Mouse (Mus musculus): ENCODE data around the gene Map1b. TPM values are rescaled to one million over a fixed set of nuclear protein-coding genes. Genes with fewer than 3 reads are reported as not detected.

Map1b gene
- total and polyA plus RNA-seq, 2 experiments from 2014 or later: 34.1 to 43.6 TPM

DNA sequence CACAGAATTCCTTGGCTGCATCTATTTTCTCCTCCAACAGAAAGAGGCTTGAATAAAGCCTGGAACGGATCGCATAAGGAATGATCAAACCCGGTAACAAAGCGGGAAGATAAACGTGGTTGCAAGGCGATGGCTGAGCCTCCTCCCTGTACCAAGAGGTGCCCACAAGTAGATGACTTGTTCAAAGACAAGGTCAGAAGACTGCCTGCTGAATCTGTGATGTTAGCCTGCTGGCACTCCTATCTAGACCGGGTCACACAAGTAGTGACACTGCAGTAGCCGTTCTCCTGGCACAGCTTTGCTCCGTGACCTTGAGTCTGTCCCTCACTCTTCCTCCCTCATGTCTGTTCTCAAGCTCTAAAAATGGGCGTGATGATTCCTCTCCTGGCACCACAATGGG, 2.4 kb downstream of the Map1b start:
- DNase-seq (ENCODE audit: low spot score) (peak; percentile 39), ATAC-seq (ENCODE audit: insufficient read depth, low read depth) (no peak)
- TF ChIP-seq CTCF (IDR thresholded peaks at IDR 0.05; ENCODE audit: low read depth) (no peak), EP300 (IDR thresholded peaks at IDR 0.05; ENCODE audit: low read depth) (no peak)
- Histone ChIP-seq H3K27me3 (ENCODE audit: control insufficient read depth, insufficient read depth, low read length) (no peaks in the 10 kb centered on the region), H3K27ac (ENCODE audit: low read depth) (peak overlapping the region; percentile 76), H3K4me3 (ENCODE audit: low read depth, low read length) (peak overlapping the region; percentile 89), H3K9me3 (replicated peaks; ENCODE audit: control insufficient read depth, low read length) (no peaks in the 10 kb centered on the region), H3K36me3 (replicated peaks; ENCODE audit: control insufficient read depth, insufficient read depth, low read length) (no peaks in the 10 kb centered on the region), H3K4me1 (ENCODE audit: control insufficient read depth, insufficient read depth) (peaks cover 17% of the 10 kb centered on the region), H3K9ac (replicated peaks; ENCODE audit: low read depth, low read length) (no peak overlapping the region), H3K4me2 (ENCODE audit: low read depth, low read length) (peak overlapping the region; percentile 87)
- 11% methylated on average over 10 of the region's 10 CpGs for WGBS

DNA sequence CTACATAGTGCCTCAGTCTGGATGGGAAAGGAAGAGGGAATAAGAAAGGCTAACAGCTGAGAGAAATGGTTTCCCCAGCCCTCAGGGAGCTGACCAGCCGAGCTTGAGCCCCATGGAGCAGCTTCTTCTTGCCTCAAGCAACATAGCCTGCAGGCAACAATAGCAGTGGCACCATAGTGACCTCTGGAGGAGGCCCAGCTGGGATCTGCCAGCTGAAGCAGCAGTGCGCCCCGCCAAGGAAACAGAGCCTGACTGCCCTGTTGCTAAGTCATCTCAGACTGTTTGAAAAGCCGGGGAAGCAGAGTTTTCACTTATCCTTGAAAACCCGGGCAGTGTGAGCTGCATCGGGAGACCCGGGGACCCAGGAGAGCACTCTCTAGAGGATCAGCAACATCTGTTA, 3.2 kb downstream of the Map1b start:
- H3K4me3 ChIP-seq (ENCODE audit: low read depth, low read length): no peak overlapping the region
- H3K4me1 ChIP-seq (ENCODE audit: control insufficient read depth, insufficient read depth): peaks cover 17% of the 10 kb centered on the region
- DNase-seq (ENCODE audit: low spot score): peak; percentile 77
- H3K9ac ChIP-seq (replicated peaks; ENCODE audit: low read depth, low read length): no peak overlapping the region
- peak; percentile 34; the same call in 1 of the 2 replicates for ATAC-seq (ENCODE audit: insufficient read depth, low read depth)
- H3K27me3 ChIP-seq (ENCODE audit: control insufficient read depth, insufficient read depth, low read length): no peaks in the 10 kb centered on the region
- 7% methylated on average over 7 of the region's 7 CpGs for WGBS
- H3K4me2 ChIP-seq (ENCODE audit: low read depth, low read length): peak overlapping the region; percentile 87
- H3K36me3 ChIP-seq (replicated peaks; ENCODE audit: control insufficient read depth, insufficient read depth, low read length): no peaks in the 10 kb centered on the region
- H3K9me3 ChIP-seq (replicated peaks; ENCODE audit: control insufficient read depth, low read length): no peaks in the 10 kb centered on the region
- TF ChIP-seq CTCF (IDR thresholded peaks at IDR 0.05; ENCODE audit: low read depth): peak; percentile 71
- TF ChIP-seq EP300 (IDR thresholded peaks at IDR 0.05; ENCODE audit: low read depth): no peak
- H3K27ac ChIP-seq (ENCODE audit: low read depth): no peak overlapping the region

DNA sequence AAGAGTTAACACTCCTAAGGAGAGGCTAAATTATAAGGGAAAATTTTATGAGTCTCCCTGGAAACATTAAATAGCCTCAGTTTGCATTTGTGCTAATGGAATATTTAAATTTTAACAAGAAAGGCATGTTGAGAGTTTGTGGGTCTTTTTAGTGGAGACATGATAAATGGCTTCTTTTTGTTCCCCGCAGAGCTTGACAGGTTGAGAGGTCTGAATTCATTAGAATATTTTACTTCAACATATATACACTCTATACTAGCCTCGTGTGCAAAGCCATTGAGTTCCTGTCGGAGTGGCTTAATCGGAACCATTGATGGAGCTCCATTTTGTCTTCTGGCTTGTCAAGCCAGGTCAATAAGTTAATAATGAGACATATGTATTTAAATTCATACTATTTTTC, 6.4 kb downstream of the Map1b start:
- Histone ChIP-seq H3K4me1 (ENCODE audit: control insufficient read depth, insufficient read depth) (peaks cover 17% of the 10 kb centered on the region), H3K27ac (ENCODE audit: low read depth) (no peak overlapping the region), H3K36me3 (replicated peaks; ENCODE audit: control insufficient read depth, insufficient read depth, low read length) (peaks cover 6% of the 10 kb centered on the region; the same call in 1 of the 2 replicates), H3K9ac (replicated peaks; ENCODE audit: low read depth, low read length) (no peak overlapping the region), H3K4me3 (ENCODE audit: low read depth, low read length) (no peak overlapping the region), H3K4me2 (ENCODE audit: low read depth, low read length) (no peak overlapping the region), H3K9me3 (replicated peaks; ENCODE audit: control insufficient read depth, low read length) (no peaks in the 10 kb centered on the region), H3K27me3 (ENCODE audit: control insufficient read depth, insufficient read depth, low read length) (no peaks in the 10 kb centered on the region)
- no peak for ATAC-seq (ENCODE audit: insufficient read depth, low read depth)
- TF ChIP-seq EP300 (IDR thresholded peaks at IDR 0.05; ENCODE audit: low read depth): no peak
- DNase-seq (ENCODE audit: low spot score): no peak
- 96% methylated on average over 4 of the region's 4 CpGs for whole genome bisulfite sequencing

DNA sequence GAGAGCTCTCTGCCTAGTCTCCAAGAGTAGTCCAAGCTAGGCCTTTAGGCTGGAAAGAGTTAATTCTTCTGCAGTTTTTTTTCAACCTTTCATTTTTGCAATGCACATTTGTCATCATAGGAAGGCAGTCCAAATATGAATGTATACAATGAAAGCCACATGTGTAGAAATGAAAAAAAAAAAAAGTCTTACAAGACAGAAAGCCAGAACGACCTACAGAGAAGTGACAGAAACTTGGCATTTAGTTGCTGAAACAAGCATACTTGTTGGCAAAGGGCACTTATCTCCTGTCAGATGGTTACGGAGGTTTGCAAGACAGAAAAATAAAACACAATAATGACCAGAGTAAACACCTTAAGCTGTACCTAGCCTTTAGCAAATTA, 9.8 kb downstream of the Map1b start:
- H3K27ac ChIP-seq (ENCODE audit: low read depth): no peak overlapping the region
- TF ChIP-seq EP300 (IDR thresholded peaks at IDR 0.05; ENCODE audit: low read depth) (no peak), CTCF (IDR thresholded peaks at IDR 0.05; ENCODE audit: low read depth) (no peak)
- H3K4me3 ChIP-seq (ENCODE audit: low read depth, low read length): no peak overlapping the region
- ATAC-seq (ENCODE audit: insufficient read depth, low read depth): no peak
- H3K27me3 ChIP-seq (ENCODE audit: control insufficient read depth, insufficient read depth, low read length): no peaks in the 10 kb centered on the region
- no peak overlapping the region for H3K4me2 ChIP-seq (ENCODE audit: low read depth, low read length)
- DNase-seq (ENCODE audit: low spot score): no peak
- H3K9ac ChIP-seq (replicated peaks; ENCODE audit: low read depth, low read length): no peak overlapping the region
- no peaks in the 10 kb centered on the region for H3K9me3 ChIP-seq (replicated peaks; ENCODE audit: control insufficient read depth, low read length)
- WGBS: 38% methylated on average over 2 of the region's 2 CpGs
- peaks cover 6% of the 10 kb centered on the region; the same call in 1 of the 2 replicates for H3K36me3 ChIP-seq (replicated peaks; ENCODE audit: control insufficient read depth, insufficient read depth, low read length)
- H3K4me1 ChIP-seq (ENCODE audit: control insufficient read depth, insufficient read depth): peaks cover 18% of the 10 kb centered on the region; the same call in 1 of the 2 replicates

DNA sequence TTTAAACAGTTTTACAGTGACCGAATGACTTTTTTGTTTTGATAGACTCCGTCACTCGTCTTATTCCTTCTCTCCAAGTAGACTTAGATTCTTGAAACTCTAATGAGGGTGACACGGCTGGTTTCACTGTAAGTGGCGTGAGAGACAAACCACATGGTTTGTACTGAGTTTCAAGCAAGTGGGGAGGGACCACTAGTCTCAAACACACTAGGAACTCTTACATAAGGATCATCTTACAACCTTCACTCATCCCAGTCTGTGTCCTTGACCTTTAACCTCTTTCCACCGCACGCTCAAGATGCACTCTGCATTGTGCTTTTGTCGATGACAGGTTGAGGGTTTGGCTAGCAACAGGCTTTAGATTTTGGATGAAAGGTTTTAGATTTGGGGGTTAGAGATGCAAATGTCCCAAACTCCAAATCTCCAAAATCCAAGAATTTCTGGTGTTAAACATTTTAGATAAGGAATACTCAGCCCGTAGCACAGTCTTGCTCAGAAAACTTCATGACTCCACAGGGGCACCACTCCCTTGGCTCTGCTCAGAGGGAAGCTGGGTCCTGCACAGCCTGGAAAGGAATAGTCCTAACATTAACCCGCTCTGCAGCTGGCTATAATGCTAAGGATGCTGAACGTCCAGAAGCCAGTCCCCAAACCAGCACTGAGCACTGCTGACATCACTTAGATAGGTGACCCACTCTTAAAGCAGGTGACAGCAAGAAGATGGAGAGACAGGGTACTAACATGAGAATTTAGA, 10.3 kb downstream of the Map1b start:
- Histone ChIP-seq H3K4me1 (ENCODE audit: control insufficient read depth, insufficient read depth) (peaks cover 18% of the 10 kb centered on the region; the same call in 1 of the 2 replicates), H3K9ac (replicated peaks; ENCODE audit: low read depth, low read length) (no peak overlapping the region), H3K27me3 (ENCODE audit: control insufficient read depth, insufficient read depth, low read length) (no peaks in the 10 kb centered on the region), H3K4me3 (ENCODE audit: low read depth, low read length) (no peak overlapping the region), H3K4me2 (ENCODE audit: low read depth, low read length) (no peak overlapping the region), H3K36me3 (replicated peaks; ENCODE audit: control insufficient read depth, insufficient read depth, low read length) (peaks cover 6% of the 10 kb centered on the region; the same call in 1 of the 2 replicates), H3K9me3 (replicated peaks; ENCODE audit: control insufficient read depth, low read length) (no peaks in the 10 kb centered on the region), H3K27ac (ENCODE audit: low read depth) (no peak overlapping the region)
- ATAC-seq (ENCODE audit: insufficient read depth, low read depth): no peak
- no peak for TF ChIP-seq EP300 (IDR thresholded peaks at IDR 0.05; ENCODE audit: low read depth)
- TF ChIP-seq CTCF (IDR thresholded peaks at IDR 0.05; ENCODE audit: low read depth): no peak
- DNase-seq (ENCODE audit: low spot score): no peak
- WGBS: 75% methylated on average over 11 of the region's 11 CpGs
